Mouse (Mus musculus) lung, adult 2 months (tissue): ENCODE results near the gene Fgd2.

ENCODE experiments used
- CTCF ChIP-seq: fragments of 200-500 bp; IDR thresholded peaks from 2 replicates; pipeline ENCODE4 v1.5.1; 2011; ENCODE audit warnings: mild to moderate bottlenecking, low read length, control low read depth; ENCODE audit not compliant: insufficient read depth
- POLR2A ChIP-seq: fragments of 200-500 bp; IDR thresholded peaks from 2 replicates; pipeline ENCODE4 v1.6.1; 2011; ENCODE audit warnings: low read depth, mild to moderate bottlenecking, control low read depth, low read length, borderline replicate concordance; ENCODE audit errors: extremely low read depth

DNA sequence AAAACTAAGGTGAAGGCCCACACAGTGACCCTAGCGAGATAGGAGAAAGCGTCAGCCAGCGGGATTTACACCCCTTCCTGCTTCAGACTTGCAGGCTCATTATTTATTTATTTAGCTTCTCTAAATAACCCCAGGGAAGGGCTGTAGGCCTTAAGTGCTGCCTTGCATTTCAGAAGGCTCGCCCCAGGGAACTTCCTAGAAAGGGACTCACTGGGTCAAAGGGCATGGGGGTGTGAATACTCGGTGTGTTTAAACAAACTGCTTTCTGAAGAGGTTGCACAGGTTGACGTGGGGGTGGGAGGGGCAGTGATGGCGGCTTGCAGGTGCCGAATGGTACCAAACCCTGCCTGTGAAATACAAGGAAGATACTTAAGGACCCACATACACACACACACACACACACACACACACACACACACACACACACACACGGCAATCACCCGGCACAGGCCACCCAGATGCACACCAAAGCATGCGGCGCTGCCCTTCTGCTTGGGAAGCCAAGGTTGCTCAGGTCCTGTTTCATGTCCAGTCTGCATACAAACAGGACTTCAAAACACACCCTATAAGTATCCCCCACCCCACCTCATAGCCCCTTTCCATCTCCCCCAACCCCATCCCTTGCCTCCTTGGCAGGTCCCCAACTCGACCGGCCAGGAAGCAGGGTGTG is 38.7 kb downstream of the Fgd2 start:
- TF ChIP-seq POLR2A (no peak), CTCF (no peak)
